Mouse (Mus musculus): Measurements from ENCODE around the gene Gpn2. TPM values are rescaled to one million over a fixed set of nuclear protein-coding genes. Genes with fewer than 3 reads are reported as not detected.
A peak's percentile ranks its signal among the peaks of the same experiment; 100 is the strongest.

Gpn2 gene
- polyA plus RNA-seq, 1 experiment from 2014 or later = 12.7 TPM

GRCm38 (mm10) chr4:133624830-133625229 is 40.7 kb downstream of the Gpn2 start:
- Histone ChIP-seq H3K27me3 (ENCODE audit: control insufficient read depth, insufficient read depth, low read length) (no peaks in the 10 kb centered on the region), H3K4me1 (ENCODE audit: control insufficient read depth, insufficient read depth, low read length) (peaks cover 18% of the 10 kb centered on the region), H3K4me3 (ENCODE audit: low read length) (no peak overlapping the region), H3K9me3 (replicated peaks; ENCODE audit: control insufficient read depth, low read length) (no peaks in the 10 kb centered on the region), H3K36me3 (ENCODE audit: control insufficient read depth, insufficient read depth) (peaks cover 3% of the 10 kb centered on the region; the same call in 1 of the 2 replicates), H3K9ac (ENCODE audit: low read length) (no peak overlapping the region), H3K4me2 (ENCODE audit: low read depth, low read length) (no peak overlapping the region), H3K27ac (ENCODE audit: low read length) (peak overlapping the region; percentile 83)
- ATAC-seq (replicated peaks; ENCODE audit: extremely low read depth, insufficient read depth, low FRiP score) = no peak
- WGBS = 81% methylated on average over 7 of the region's 7 CpGs

GRCm38 (mm10) chr4:133625621-133626071 is 41.5 kb downstream of the Gpn2 start:
- peak overlapping the region; percentile 83 for H3K27ac ChIP-seq (ENCODE audit: low read length)
- peak; percentile 81 for ATAC-seq (replicated peaks; ENCODE audit: extremely low read depth, insufficient read depth, low FRiP score)
- H3K36me3 ChIP-seq (ENCODE audit: control insufficient read depth, insufficient read depth) = peaks cover 3% of the 10 kb centered on the region; the same call in 1 of the 2 replicates
- no peaks in the 10 kb centered on the region for H3K9me3 ChIP-seq (replicated peaks; ENCODE audit: control insufficient read depth, low read length)
- WGBS = 52% methylated on average over 11 of the region's 11 CpGs
- H3K4me2 ChIP-seq (ENCODE audit: low read depth, low read length) = no peak overlapping the region
- peaks cover 12% of the 10 kb centered on the region for H3K4me1 ChIP-seq (ENCODE audit: control insufficient read depth, insufficient read depth, low read length)
- H3K4me3 ChIP-seq (ENCODE audit: low read length) = no peak overlapping the region
- peak overlapping the region; percentile 1; the same call in 1 of the 2 replicates for H3K9ac ChIP-seq (ENCODE audit: low read length)
- H3K27me3 ChIP-seq (ENCODE audit: control insufficient read depth, insufficient read depth, low read length) = no peaks in the 10 kb centered on the region

- H3K9me3 ChIP-seq (replicated peaks; ENCODE audit: control insufficient read depth, low read length) = no peaks in the 10 kb centered on the region
- H3K27me3 ChIP-seq (ENCODE audit: control insufficient read depth, insufficient read depth, low read length) = no peaks in the 10 kb centered on the region
- H3K9ac ChIP-seq (ENCODE audit: low read length) = peak overlapping the region; percentile 1; the same call in 1 of the 2 replicates
- H3K36me3 ChIP-seq (ENCODE audit: control insufficient read depth, insufficient read depth) = peaks cover 3% of the 10 kb centered on the region; the same call in 1 of the 2 replicates
- H3K27ac ChIP-seq (ENCODE audit: low read length) = peak overlapping the region; percentile 83
- 0 out of 2 replicates have a peak, but pooled peaks have one; percentile 21 for ATAC-seq (replicated peaks; ENCODE audit: extremely low read depth, insufficient read depth, low FRiP score)
- H3K4me3 ChIP-seq (ENCODE audit: low read length) = no peak overlapping the region
- peaks cover 13% of the 10 kb centered on the region for H3K4me1 ChIP-seq (ENCODE audit: control insufficient read depth, insufficient read depth, low read length)
- 60% methylated on average over 5 of the region's 5 CpGs for WGBS
- no peak overlapping the region for H3K4me2 ChIP-seq (ENCODE audit: low read depth, low read length)
Observed at GRCm38 (mm10) chr4:133626221-133626620, 42.1 kb downstream of the Gpn2 start.

- H3K27me3 ChIP-seq (ENCODE audit: control insufficient read depth, insufficient read depth, low read length) = no peaks in the 10 kb centered on the region
- no peak overlapping the region for H3K9ac ChIP-seq (ENCODE audit: low read length)
- WGBS = 89% methylated on average over 9 of the region's 9 CpGs
- H3K36me3 ChIP-seq (ENCODE audit: control insufficient read depth, insufficient read depth) = peaks cover 3% of the 10 kb centered on the region; the same call in 1 of the 2 replicates
- no peaks in the 10 kb centered on the region for H3K9me3 ChIP-seq (replicated peaks; ENCODE audit: control insufficient read depth, low read length)
- H3K4me2 ChIP-seq (ENCODE audit: low read depth, low read length) = no peak overlapping the region
- H3K4me3 ChIP-seq (ENCODE audit: low read length) = no peak overlapping the region
- no peak for ATAC-seq (replicated peaks; ENCODE audit: extremely low read depth, insufficient read depth, low FRiP score)
- peak overlapping the region; percentile 83 for H3K27ac ChIP-seq (ENCODE audit: low read length)
- H3K4me1 ChIP-seq (ENCODE audit: control insufficient read depth, insufficient read depth, low read length) = peaks cover 17% of the 10 kb centered on the region
Observed at GRCm38 (mm10) chr4:133626621-133627020, 42.5 kb downstream of the Gpn2 start.

GRCm38 (mm10) chr4:133627039-133627438 is 42.9 kb downstream of the Gpn2 start:
- WGBS = 89% methylated on average over 14 of the region's 14 CpGs
- Histone ChIP-seq H3K36me3 (ENCODE audit: control insufficient read depth, insufficient read depth) (peaks cover 3% of the 10 kb centered on the region; the same call in 1 of the 2 replicates), H3K27me3 (ENCODE audit: control insufficient read depth, insufficient read depth, low read length) (no peaks in the 10 kb centered on the region), H3K4me1 (ENCODE audit: control insufficient read depth, insufficient read depth, low read length) (peaks cover 18% of the 10 kb centered on the region), H3K4me2 (ENCODE audit: low read depth, low read length) (no peak overlapping the region), H3K9me3 (replicated peaks; ENCODE audit: control insufficient read depth, low read length) (no peaks in the 10 kb centered on the region), H3K4me3 (ENCODE audit: low read length) (no peak overlapping the region), H3K27ac (ENCODE audit: low read length) (no peak overlapping the region), H3K9ac (ENCODE audit: low read length) (no peak overlapping the region)
- no peak for ATAC-seq (replicated peaks; ENCODE audit: extremely low read depth, insufficient read depth, low FRiP score)

GRCm38 (mm10) chr4:133628517-133628916 is 44.4 kb downstream of the Gpn2 start:
- H3K9me3 ChIP-seq (replicated peaks; ENCODE audit: control insufficient read depth, low read length) = no peaks in the 10 kb centered on the region
- 81% methylated on average over 2 of the region's 2 CpGs for WGBS
- H3K4me1 ChIP-seq (ENCODE audit: control insufficient read depth, insufficient read depth, low read length) = peaks cover 22% of the 10 kb centered on the region
- H3K27ac ChIP-seq (ENCODE audit: low read length) = no peak overlapping the region
- peaks cover 3% of the 10 kb centered on the region; the same call in 1 of the 2 replicates for H3K36me3 ChIP-seq (ENCODE audit: control insufficient read depth, insufficient read depth)
- no peak overlapping the region for H3K4me3 ChIP-seq (ENCODE audit: low read length)
- H3K27me3 ChIP-seq (ENCODE audit: control insufficient read depth, insufficient read depth, low read length) = no peaks in the 10 kb centered on the region
- no peak overlapping the region for H3K9ac ChIP-seq (ENCODE audit: low read length)
- no peak for ATAC-seq (replicated peaks; ENCODE audit: extremely low read depth, insufficient read depth, low FRiP score)
- H3K4me2 ChIP-seq (ENCODE audit: low read depth, low read length) = no peak overlapping the region

GRCm38 (mm10) chr4:133629191-133629590 is 45.0 kb downstream of the Gpn2 start:
- H3K27ac ChIP-seq (ENCODE audit: low read length) = no peak overlapping the region
- no peak overlapping the region for H3K4me2 ChIP-seq (ENCODE audit: low read depth, low read length)
- no peak overlapping the region for H3K4me3 ChIP-seq (ENCODE audit: low read length)
- WGBS = 69% methylated on average over 7 of the region's 7 CpGs
- H3K27me3 ChIP-seq (ENCODE audit: control insufficient read depth, insufficient read depth, low read length) = no peaks in the 10 kb centered on the region
- ATAC-seq (replicated peaks; ENCODE audit: extremely low read depth, insufficient read depth, low FRiP score) = no peak
- H3K9ac ChIP-seq (ENCODE audit: low read length) = no peak overlapping the region
- H3K4me1 ChIP-seq (ENCODE audit: control insufficient read depth, insufficient read depth, low read length) = peaks cover 26% of the 10 kb centered on the region
- no peaks in the 10 kb centered on the region for H3K9me3 ChIP-seq (replicated peaks; ENCODE audit: control insufficient read depth, low read length)
- peaks cover 3% of the 10 kb centered on the region; the same call in 1 of the 2 replicates for H3K36me3 ChIP-seq (ENCODE audit: control insufficient read depth, insufficient read depth)

GRCm38 (mm10) chr4:133630326-133630920 is 46.3 kb downstream of the Gpn2 start:
- ATAC-seq (replicated peaks; ENCODE audit: extremely low read depth, insufficient read depth, low FRiP score) = no peak
- Histone ChIP-seq H3K9ac (ENCODE audit: low read length) (no peak overlapping the region), H3K4me3 (ENCODE audit: low read length) (no peak overlapping the region), H3K27ac (ENCODE audit: low read length) (no peak overlapping the region), H3K9me3 (replicated peaks; ENCODE audit: control insufficient read depth, low read length) (no peaks in the 10 kb centered on the region), H3K4me1 (ENCODE audit: control insufficient read depth, insufficient read depth, low read length) (peaks cover 26% of the 10 kb centered on the region), H3K4me2 (ENCODE audit: low read depth, low read length) (no peak overlapping the region), H3K36me3 (ENCODE audit: control insufficient read depth, insufficient read depth) (no peaks in the 10 kb centered on the region), H3K27me3 (ENCODE audit: control insufficient read depth, insufficient read depth, low read length) (no peaks in the 10 kb centered on the region)
- 82% methylated on average over 8 of the region's 8 CpGs for WGBS

- H3K9ac ChIP-seq (ENCODE audit: low read length) = peak overlapping the region; percentile 11; the same call in 1 of the 2 replicates
- ATAC-seq (replicated peaks; ENCODE audit: extremely low read depth, insufficient read depth, low FRiP score) = no peak
- peak overlapping the region; percentile 95 for H3K4me2 ChIP-seq (ENCODE audit: low read depth, low read length)
- H3K27ac ChIP-seq (ENCODE audit: low read length) = no peak overlapping the region
- H3K36me3 ChIP-seq (ENCODE audit: control insufficient read depth, insufficient read depth) = no peaks in the 10 kb centered on the region
- H3K4me3 ChIP-seq (ENCODE audit: low read length) = peak overlapping the region; percentile 13; the same call in 1 of the 2 replicates
- no peaks in the 10 kb centered on the region for H3K27me3 ChIP-seq (ENCODE audit: control insufficient read depth, insufficient read depth, low read length)
- peaks cover 26% of the 10 kb centered on the region for H3K4me1 ChIP-seq (ENCODE audit: control insufficient read depth, insufficient read depth, low read length)
- WGBS = 73% methylated on average over 14 of the region's 14 CpGs
- H3K9me3 ChIP-seq (replicated peaks; ENCODE audit: control insufficient read depth, low read length) = no peaks in the 10 kb centered on the region
Observed at GRCm38 (mm10) chr4:133631071-133631768, 47.1 kb downstream of the Gpn2 start.

All from heart, embryonic 16.5 days (tissue).